Mouse (Mus musculus): ENCODE data around the gene Neurog1.

Gene Neurog1

DNA sequence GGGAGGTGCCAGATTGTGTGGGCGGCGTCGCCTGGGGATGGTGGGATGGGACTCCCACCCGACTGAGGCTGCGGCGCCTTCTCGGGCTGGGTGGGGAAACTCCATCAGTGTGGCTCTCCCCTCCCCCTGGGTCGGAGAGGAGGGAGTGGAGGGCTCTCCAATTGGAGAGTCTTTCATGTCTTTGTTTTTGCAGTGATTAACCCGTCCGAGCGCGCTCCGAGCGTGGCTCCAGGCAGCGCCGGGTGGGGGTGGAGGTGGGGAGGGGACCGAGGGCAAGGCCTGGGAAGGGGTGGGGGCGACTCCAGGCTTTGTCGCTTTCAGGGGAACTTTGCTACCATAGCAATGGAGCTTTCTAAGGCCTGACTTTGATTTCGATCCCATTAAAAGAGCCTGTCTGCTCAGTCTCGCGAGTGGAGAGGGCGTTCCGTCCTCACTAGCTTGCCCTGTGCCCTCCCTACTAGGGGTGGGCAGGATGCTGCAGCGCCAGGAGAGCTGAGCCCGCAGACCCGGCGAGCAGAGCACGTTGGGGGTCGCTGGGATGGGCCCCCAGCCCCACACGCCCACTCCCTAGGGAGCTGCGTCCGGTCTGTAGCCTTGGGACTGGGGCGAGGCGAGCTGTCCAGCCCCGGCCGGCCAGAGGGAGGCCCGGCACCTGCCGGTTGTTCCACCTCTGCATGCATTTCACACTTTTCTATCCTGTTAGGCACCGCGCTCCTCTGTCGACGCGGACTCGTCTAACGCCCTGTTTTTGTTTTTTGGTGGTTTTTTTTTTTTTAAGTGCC, 30.6 kb downstream of the Neurog1 start:
- DNase-seq (ENCODE audit: low read depth, low spot score), result no peak

DNA sequence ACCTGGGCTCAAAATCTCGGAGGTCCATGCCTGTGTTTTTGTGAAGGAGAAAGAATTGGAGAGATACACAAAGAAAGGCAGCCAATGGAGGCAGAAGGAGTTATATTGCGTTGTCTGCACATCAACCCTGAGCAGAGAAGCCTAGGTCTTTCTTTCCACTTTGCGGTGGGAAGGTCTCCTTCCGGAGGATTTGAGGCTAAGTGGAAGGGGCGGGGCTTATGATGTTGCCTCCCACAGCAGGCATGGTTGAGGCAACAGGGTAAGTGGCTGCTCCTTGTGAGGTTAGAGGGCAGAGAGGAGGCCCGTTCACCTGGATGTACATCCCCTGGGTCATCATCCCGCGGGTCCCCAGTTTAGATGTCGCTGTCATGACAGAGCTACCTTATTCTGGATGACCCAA, 32.7 kb downstream of the Neurog1 start:
- DNase-seq (ENCODE audit: low read depth, low spot score), result no peak

DNA sequence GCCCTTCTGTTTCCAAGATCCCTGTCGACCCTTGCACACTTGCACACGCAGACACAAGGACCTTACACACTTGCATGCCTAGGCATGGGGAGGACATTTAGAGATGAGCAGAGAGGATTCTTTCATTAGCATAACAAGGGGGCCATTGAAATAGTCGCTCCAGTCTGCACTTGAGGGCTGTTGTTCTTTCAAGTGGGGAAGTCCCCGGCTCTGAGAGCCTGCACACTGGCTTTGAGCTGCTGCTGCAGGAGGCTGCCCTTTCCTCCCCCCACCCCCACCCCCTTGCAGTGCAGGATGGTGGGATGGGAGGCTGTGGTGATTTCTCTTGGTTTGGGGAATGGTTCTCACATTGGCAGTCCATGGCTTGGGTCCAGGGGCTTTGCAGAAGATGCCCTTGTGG, 35.9 kb downstream of the Neurog1 start:
- no peak for DNase-seq (ENCODE audit: low read depth, low spot score)

DNA sequence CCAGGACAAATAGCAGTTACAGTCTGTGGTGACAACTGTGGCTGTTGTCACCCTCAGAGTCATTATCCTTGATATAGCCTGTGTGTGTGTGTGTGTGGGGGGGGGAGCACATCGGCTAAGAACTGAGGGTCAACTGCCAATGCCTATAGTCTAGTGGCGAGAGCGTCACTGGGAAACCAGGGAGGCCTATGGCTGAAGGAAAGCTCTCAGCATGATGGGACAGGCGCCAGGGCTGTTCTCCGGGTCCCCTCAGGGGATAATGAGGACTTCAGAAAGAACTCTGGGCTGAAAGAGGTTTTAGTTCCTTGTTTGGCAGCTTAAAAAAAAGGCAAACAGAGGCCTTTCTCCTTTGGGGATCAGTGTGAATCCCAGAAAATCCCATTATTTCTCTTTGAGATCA, 37.3 kb downstream of the Neurog1 start:
- DNase-seq (ENCODE audit: low read depth, low spot score), result no peak

DNA sequence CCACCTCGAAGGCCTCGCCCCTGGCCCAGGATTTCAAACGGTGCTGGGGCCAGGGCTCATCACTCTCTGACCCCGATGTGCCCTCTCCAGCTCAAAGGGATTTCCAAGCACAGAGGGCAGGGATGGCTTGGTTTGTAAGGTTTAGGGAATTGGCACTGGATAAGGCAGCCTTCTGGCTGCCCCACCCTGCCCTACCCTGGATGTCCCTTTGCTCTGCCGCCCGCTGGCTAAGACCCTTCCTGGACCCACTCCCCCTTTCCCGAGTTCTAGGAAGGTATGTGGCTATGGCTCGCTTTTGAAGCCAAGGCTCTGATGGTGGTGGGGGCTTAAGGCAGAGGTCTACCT, 42.9 kb downstream of the Neurog1 start:
- no peak for DNase-seq (ENCODE audit: low read depth, low spot score)

DNA sequence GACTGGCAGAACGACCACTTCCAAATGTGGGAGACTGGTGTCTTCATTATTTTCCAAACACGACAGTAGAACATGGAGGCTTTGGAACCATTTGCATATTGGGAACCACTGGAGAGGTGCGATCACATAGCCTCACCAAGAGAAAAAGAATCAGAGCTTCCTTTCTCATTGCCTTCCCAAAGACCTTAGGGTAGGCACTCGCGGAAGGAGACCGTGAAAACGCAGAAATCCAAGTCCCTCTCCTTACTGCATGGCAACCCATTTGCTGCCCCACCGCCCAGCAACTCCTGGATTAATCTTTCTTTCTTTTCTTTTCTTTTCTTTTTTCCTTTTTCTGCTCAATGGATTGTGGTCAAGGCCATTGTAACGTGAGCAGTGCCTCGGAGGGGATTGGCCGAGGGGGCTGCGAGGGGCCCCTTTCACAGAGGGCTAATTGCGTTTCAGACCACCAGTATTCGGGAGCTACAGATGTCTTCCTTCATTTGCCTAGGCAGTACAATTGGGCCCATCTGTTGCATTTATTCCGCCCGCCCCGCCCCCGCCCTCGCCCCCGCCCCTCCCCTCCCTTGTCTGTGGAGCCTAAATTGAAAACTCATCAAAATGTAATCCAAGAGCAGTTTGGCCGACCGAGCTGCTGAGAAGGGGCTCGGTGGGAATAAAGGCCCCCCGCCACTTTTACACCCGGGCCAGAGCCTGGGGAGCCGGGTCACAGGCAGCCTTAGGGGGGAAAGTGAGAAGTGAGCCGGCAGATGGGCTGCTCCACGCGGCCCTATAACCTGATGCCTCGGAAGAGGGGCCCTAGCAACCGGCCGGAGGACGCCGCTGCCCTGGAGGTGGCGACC, 43.5 kb downstream of the Neurog1 start:
- DNase-seq (ENCODE audit: low read depth, low spot score), result no peak

Data from A20 (cell line).